Mouse (Mus musculus): ENCODE measurements around the gene Cox8a.

DNA sequence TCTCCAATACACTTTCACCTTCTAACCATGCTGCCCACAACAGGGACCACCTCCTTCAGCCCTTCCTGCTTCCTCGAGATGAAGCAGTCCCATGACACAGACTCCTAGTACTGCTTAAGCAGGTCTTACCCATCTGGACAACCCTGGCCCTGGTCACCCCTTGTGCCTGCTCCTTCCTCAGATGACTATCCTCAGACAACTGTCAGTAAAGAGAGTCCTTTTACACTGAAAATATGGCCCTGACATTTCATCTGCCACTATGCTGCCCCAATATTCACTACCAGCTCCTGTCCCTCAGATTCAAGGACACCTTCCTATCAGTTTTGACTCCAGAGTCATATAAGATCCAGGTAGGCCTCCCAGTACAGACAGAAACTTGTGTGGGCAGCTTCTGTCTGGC, 17.0 kb downstream of the Cox8a start:
- TF ChIP-seq EP300 (IDR thresholded peaks at IDR 0.05), result no peak
- TF ChIP-seq CTCF (IDR thresholded peaks at IDR 0.05), result no peak
